Mouse (Mus musculus): Measurements from ENCODE around the gene Pif1. TPM values are rescaled to one million over a fixed set of nuclear protein-coding genes. Genes with fewer than 3 reads are reported as not detected.

The Pif1 gene
- 10.0 and 13.2 TPM in 2 replicates for polyA plus RNA-seq (2015; fragmentation: Nextera tagmentation; extraction: Ambion mirVana)

- peaks cover 28% of the 10 kb centered on the region for H3K36me3 ChIP-seq (replicated peaks)
- H3K27me3 ChIP-seq: no peaks in the 10 kb centered on the region
- H3K9ac ChIP-seq: peak within 1 kb of the TSS; percentile 85
- H3K9me3 ChIP-seq (replicated peaks): no peaks in the 10 kb centered on the region
- ATAC-seq (ENCODE audit: insufficient read depth): peak; percentile 87
- WGBS (ENCODE audit: insufficient replicate concordance): 9% methylated on average over 28 of the region's 28 CpGs
- peak within 1 kb of the TSS; percentile 85 for H3K27ac ChIP-seq (replicated peaks)
- peak within 1 kb of the TSS; percentile 93 for H3K4me3 ChIP-seq (replicated peaks)
- H3K4me2 ChIP-seq: peak within 1 kb of the TSS; percentile 93
- H3K4me1 ChIP-seq (replicated peaks): peaks cover 52% of the 10 kb centered on the region
Observed at GRCm38 (mm10) chr9:65586406-65587269, at the start of gene Pif1. Gene Pif1, plus strand, starts transcription at chr9:65587160.

GRCm38 (mm10) chr9:65537901-65538630 is 48.9 kb upstream of the Pif1 start:
- Histone ChIP-seq H3K27me3 (no peaks in the 10 kb centered on the region), H3K4me1 (replicated peaks) (peaks cover 62% of the 10 kb centered on the region), H3K36me3 (replicated peaks) (no peaks in the 10 kb centered on the region), H3K9me3 (replicated peaks) (no peaks in the 10 kb centered on the region), H3K4me2 (no peak overlapping the region), H3K9ac (no peak overlapping the region), H3K27ac (replicated peaks) (0 out of 2 replicates have a peak overlapping the region, but pooled peaks have one; percentile 7), H3K4me3 (replicated peaks) (no peak overlapping the region)
- 75% methylated on average over 8 of the region's 8 CpGs for WGBS (ENCODE audit: insufficient replicate concordance)
- no peak for ATAC-seq (ENCODE audit: insufficient read depth)

DNA sequence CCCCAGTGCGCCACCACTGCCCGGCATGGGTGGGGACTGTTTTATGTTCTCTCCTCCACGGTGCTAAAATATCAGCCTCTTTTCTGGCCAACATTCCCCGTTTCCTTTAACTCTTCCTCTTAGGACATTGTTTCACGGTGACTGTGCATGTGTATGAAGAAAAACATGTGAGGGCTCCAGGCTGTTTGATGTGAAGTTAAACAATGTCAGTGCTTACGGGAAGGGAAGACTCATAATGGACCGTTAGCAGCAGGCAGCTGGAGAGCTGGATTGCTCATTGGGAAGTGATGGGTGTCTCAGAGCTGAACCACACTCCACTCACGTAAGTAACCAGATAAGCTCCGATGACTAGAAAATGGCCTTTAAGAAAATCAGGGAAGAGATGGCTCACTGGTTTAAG is 47.3 kb upstream of the Pif1 start:
- peaks cover 50% of the 10 kb centered on the region for H3K4me1 ChIP-seq (replicated peaks)
- 63% methylated on average over 9 of the region's 9 CpGs for WGBS (ENCODE audit: insufficient replicate concordance)

DNA sequence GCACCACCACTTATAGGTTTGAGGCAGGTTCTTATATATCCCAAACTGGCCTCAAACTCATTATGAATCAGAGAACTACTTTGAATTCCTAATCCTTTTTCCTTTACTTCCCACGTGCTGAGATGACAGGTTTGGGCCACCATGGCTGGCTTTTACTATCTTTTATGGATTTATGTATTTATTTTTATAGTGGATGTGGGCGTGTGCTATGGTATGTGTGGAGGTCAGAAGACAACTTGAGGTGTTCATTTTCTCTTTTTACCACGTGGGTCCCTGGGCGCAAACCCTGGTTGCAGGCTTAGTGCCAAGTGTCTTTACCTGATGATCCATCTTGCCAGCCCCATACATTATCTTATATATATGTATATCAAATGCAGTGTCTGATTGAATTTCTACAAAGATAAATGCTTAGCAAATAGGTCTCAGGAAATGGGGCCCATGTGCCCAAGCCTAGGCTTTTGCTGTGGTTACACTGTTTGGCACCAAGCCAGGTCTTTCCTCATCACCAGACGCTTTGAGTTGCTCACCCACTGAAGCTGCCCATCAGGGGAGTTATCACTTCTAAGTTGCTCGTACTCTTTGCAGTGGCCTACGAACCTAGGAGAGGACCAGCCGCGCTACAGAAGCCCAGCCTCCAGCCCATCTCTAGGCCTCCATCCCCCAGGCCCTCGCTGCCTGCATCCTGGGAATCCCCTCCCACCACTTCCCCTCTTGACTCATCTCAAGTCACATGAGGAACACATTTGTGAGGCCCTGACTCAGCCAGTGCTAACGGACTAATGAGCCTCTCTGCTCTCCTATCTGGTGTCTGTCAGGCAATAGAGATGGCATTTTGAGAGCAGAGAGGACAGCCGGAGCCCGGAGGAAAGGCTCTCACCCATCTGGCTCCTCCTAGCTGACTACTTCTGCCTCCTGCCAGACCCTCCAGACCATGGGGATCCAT is 45.6 kb upstream of the Pif1 start:
- peak overlapping the region; percentile 21; the same call in 1 of the 2 replicates for H3K4me2 ChIP-seq
- H3K9me3 ChIP-seq (replicated peaks): no peaks in the 10 kb centered on the region
- peak; percentile 61 for ATAC-seq (ENCODE audit: insufficient read depth)
- no peaks in the 10 kb centered on the region for H3K27me3 ChIP-seq
- peaks cover 54% of the 10 kb centered on the region for H3K4me1 ChIP-seq (replicated peaks)
- no peaks in the 10 kb centered on the region for H3K36me3 ChIP-seq (replicated peaks)
- H3K4me3 ChIP-seq (replicated peaks): no peak overlapping the region
- peak overlapping the region; percentile 82 for H3K27ac ChIP-seq (replicated peaks)
- 27% methylated on average over 13 of the region's 13 CpGs for WGBS (ENCODE audit: insufficient replicate concordance)
- no peak overlapping the region for H3K9ac ChIP-seq

More for the DNA sequence above, 47.3 kb upstream of the Pif1 start:
- no peak overlapping the region for H3K4me3 ChIP-seq (replicated peaks)
- H3K27me3 ChIP-seq: no peaks in the 10 kb centered on the region
- no peaks in the 10 kb centered on the region for H3K36me3 ChIP-seq (replicated peaks)
- no peak for ATAC-seq (ENCODE audit: insufficient read depth)
- H3K9ac ChIP-seq: no peak overlapping the region
- no peaks in the 10 kb centered on the region for H3K9me3 ChIP-seq (replicated peaks)
- no peak overlapping the region for H3K4me2 ChIP-seq
- no peak overlapping the region for H3K27ac ChIP-seq (replicated peaks)

GRCm38 (mm10) chr9:65542111-65542524 is 44.8 kb upstream of the Pif1 start:
- 17% methylated on average over 7 of the region's 7 CpGs for WGBS (ENCODE audit: insufficient replicate concordance)
- H3K9ac ChIP-seq: no peak overlapping the region

DNA sequence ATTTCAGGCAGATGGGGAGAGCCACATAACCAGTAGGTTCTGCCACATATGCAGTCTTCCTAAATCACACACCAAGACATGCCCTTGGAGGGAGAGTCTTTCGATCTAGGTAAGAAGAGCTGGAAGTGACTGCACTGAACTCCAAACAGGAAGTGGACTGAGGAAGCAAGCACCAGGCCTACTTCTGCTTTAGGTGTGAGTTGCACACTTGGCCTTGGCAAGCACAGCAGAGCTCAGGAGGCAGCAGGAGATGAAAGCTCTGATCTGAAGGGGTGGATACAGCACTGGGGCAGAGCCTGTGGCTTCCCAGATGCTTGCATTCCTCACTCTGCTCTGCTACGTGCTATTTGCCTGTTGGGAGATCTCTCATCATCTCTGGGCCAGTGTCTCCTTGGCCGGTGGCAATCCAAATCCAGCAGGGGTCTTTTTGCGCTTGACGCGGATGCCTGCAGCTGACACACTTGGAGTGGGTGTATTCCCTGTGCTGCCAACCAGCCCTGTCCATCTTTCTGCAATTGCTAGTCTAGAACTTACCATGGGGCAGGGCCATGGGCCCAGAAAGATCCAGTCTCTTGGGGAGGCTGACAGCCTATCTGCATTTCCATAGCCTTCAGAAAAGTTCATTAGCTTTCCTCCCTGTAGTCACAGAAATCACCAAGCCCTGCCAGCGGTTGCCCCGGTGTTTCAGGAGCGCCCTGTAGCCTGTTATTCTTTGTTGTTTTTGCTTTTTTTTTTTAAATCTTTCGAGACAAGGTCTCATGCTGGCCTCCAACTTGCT is 41.1 kb upstream of the Pif1 start:
- H3K9ac ChIP-seq: no peak overlapping the region
- H3K4me2 ChIP-seq: peak overlapping the region; percentile 5; the same call in 1 of the 2 replicates
- no peaks in the 10 kb centered on the region for H3K36me3 ChIP-seq (replicated peaks)
- no peaks in the 10 kb centered on the region for H3K9me3 ChIP-seq (replicated peaks)
- no peaks in the 10 kb centered on the region for H3K27me3 ChIP-seq
- ATAC-seq (ENCODE audit: insufficient read depth): no peak
- no peak overlapping the region for H3K4me3 ChIP-seq (replicated peaks)
- 69% methylated on average over 10 of the region's 10 CpGs for WGBS (ENCODE audit: insufficient replicate concordance)
- H3K4me1 ChIP-seq (replicated peaks): peaks cover 80% of the 10 kb centered on the region
- peak overlapping the region; percentile 73 for H3K27ac ChIP-seq (replicated peaks)

More at GRCm38 (mm10) chr9:65542111-65542524, 44.8 kb upstream of the Pif1 start:
- Histone ChIP-seq H3K36me3 (replicated peaks) (no peaks in the 10 kb centered on the region), H3K4me3 (replicated peaks) (no peak overlapping the region), H3K4me2 (peak overlapping the region; percentile 21; the same call in 1 of the 2 replicates), H3K4me1 (replicated peaks) (peaks cover 57% of the 10 kb centered on the region), H3K27ac (replicated peaks) (peak overlapping the region; percentile 82), H3K27me3 (no peaks in the 10 kb centered on the region), H3K9me3 (replicated peaks) (no peaks in the 10 kb centered on the region)
- peak; percentile 22 for ATAC-seq (ENCODE audit: insufficient read depth)

DNA sequence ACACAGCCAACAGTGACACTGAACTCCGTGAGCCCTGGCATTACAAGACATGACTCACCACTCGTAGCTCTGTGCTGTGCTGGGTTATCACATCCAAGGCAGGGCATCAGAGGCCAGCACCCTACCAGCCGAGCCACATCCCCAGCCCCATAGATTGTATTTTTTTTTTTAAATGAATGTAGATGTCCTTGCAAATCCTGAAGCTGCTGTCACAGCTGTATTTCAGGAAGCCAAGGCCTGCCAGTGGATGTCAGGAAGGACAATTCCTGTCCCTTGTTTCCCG is 40.6 kb upstream of the Pif1 start:
- 25% methylated on average over 4 of the region's 4 CpGs for WGBS (ENCODE audit: insufficient replicate concordance)
- ATAC-seq (ENCODE audit: insufficient read depth): peak; percentile 46; the same call in 1 of the 2 replicates
- Histone ChIP-seq H3K4me3 (replicated peaks) (no peak overlapping the region), H3K36me3 (replicated peaks) (no peaks in the 10 kb centered on the region), H3K9me3 (replicated peaks) (no peaks in the 10 kb centered on the region), H3K27me3 (no peaks in the 10 kb centered on the region), H3K4me2 (peak overlapping the region; percentile 5; the same call in 1 of the 2 replicates), H3K4me1 (replicated peaks) (peaks cover 80% of the 10 kb centered on the region), H3K9ac (peak overlapping the region; percentile 37; the same call in 1 of the 2 replicates), H3K27ac (replicated peaks) (peak overlapping the region; percentile 73)

DNA sequence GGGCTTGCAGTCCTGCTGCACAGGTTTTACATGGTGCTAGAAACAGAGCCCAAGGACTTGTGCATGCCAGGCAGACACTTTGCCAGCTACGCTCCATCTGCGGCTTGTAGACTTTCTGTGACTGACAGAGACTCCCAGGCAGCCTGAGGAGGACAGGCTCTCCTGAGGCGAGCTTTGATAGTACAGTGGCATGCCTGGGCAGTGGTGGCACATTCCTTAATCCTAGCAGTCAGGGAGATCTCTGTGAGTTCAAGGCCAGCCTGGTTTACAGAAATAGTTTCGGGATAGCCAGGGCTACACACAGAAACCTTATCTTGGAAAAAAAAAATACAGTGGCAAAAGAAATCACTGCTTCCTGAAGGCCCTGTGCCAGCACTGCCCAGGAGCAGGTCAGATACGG is 39.8 kb upstream of the Pif1 start:
- no peak for ATAC-seq (ENCODE audit: insufficient read depth)
- Histone ChIP-seq H3K9ac (0 out of 2 replicates have a peak overlapping the region, but pooled peaks have one; percentile 4), H3K4me1 (replicated peaks) (peaks cover 80% of the 10 kb centered on the region), H3K9me3 (replicated peaks) (no peaks in the 10 kb centered on the region), H3K27me3 (no peaks in the 10 kb centered on the region), H3K27ac (replicated peaks) (peak overlapping the region; percentile 73), H3K4me2 (no peak overlapping the region), H3K36me3 (replicated peaks) (peaks cover 7% of the 10 kb centered on the region), H3K4me3 (replicated peaks) (no peak overlapping the region)
- WGBS (ENCODE audit: insufficient replicate concordance): 76% methylated on average over 5 of the region's 5 CpGs

GRCm38 (mm10) chr9:65547844-65548243 is 39.1 kb upstream of the Pif1 start:
- ATAC-seq (ENCODE audit: insufficient read depth): no peak
- Histone ChIP-seq H3K36me3 (replicated peaks) (peaks cover 14% of the 10 kb centered on the region), H3K9ac (no peak overlapping the region), H3K4me3 (replicated peaks) (no peak overlapping the region), H3K4me1 (replicated peaks) (peaks cover 80% of the 10 kb centered on the region), H3K9me3 (replicated peaks) (no peaks in the 10 kb centered on the region), H3K27ac (replicated peaks) (0 out of 2 replicates have a peak overlapping the region, but pooled peaks have one; percentile 48), H3K4me2 (no peak overlapping the region), H3K27me3 (no peaks in the 10 kb centered on the region)
- 59% methylated on average over 4 of the region's 4 CpGs for WGBS (ENCODE audit: insufficient replicate concordance)

- Histone ChIP-seq H3K4me2 (no peak overlapping the region), H3K4me3 (replicated peaks) (no peak overlapping the region), H3K9me3 (replicated peaks) (no peaks in the 10 kb centered on the region), H3K27ac (replicated peaks) (0 out of 2 replicates have a peak overlapping the region, but pooled peaks have one; percentile 26), H3K9ac (no peak overlapping the region), H3K27me3 (no peaks in the 10 kb centered on the region), H3K36me3 (replicated peaks) (peaks cover 19% of the 10 kb centered on the region), H3K4me1 (replicated peaks) (peaks cover 84% of the 10 kb centered on the region)
- WGBS (ENCODE audit: insufficient replicate concordance): 80% methylated on average over 8 of the region's 8 CpGs
- no peak for ATAC-seq (ENCODE audit: insufficient read depth)
Observed at GRCm38 (mm10) chr9:65548311-65548710, 38.6 kb upstream of the Pif1 start.
